Mouse (Mus musculus) intestine, embryonic 15.5 days (tissue): Measurements from ENCODE around the gene Slc9a8. TPM values are rescaled to one million over a fixed set of nuclear protein-coding genes. Genes with fewer than 3 reads are reported as not detected.
A peak's percentile ranks its signal among the peaks of the same experiment; 100 is the strongest.

Experiments
- ATAC-seq: fragments of 200-750 bp; cut with Nextera tagmentation; 2 replicates; pipeline ENCODE4 v1.8.0; 2017; ENCODE audit warnings: moderate TSS enrichment, moderate library complexity
- H3K27ac ChIP-seq: fragments of 300-500 bp; sonication (generic); 2 replicates; pipeline ENCODE4 v1.5.1; 2015; ENCODE audit warnings: mild to moderate bottlenecking, inconsistent platforms
- H3K27me3 ChIP-seq: fragments of 300-500 bp; sonication (generic); replicated peaks from 2 replicates; pipeline ENCODE4 v1.6.1; 2015; ENCODE audit warnings: inconsistent platforms
- H3K36me3 ChIP-seq: fragments of 300-500 bp; sonication (generic); 2 replicates; pipeline ENCODE4 v1.6.1; 2015; ENCODE audit warnings: inconsistent platforms
- H3K4me1 ChIP-seq: fragments of 300-500 bp; sonication (generic); replicated peaks from 2 replicates; pipeline ENCODE4 v1.6.1; 2015; ENCODE audit warnings: inconsistent platforms
- H3K4me2 ChIP-seq: fragments of 300-500 bp; sonication (generic); replicated peaks from 2 replicates; pipeline ENCODE4 v1.6.1; 2015; ENCODE audit warnings: mild to moderate bottlenecking, inconsistent platforms
- H3K4me3 ChIP-seq: fragments of 300-500 bp; sonication (generic); replicated peaks from 2 replicates; pipeline ENCODE4 v1.5.1; 2015; ENCODE audit warnings: inconsistent platforms
- H3K9ac ChIP-seq: fragments of 300-500 bp; sonication (generic); 2 replicates; pipeline ENCODE4 v1.6.1; 2015; ENCODE audit warnings: inconsistent platforms
- H3K9me3 ChIP-seq: fragments of 300-500 bp; sonication (generic); 2 replicates; pipeline ENCODE4 v1.6.1; 2016; ENCODE audit warnings: inconsistent platforms
- WGBS: fragments of 180-500 bp; shearing (Covaris S2); methylation state at CpG from one replicate; pipeline ENCODE4 v1.1.7; 2015; 5-methylcytosine and 5-hydroxymethylcytosine counted together
- polyA plus RNA-seq: library from polyadenylated mRNA; unstranded; fragments of >200 nt; fragmentation: Nextera tagmentation; extraction: Ambion mirVana; gene quantifications from 2 replicates; pipeline ENCODE4 v1.2.1, GENCODE M21; 2015

Gene Slc9a8
- polyA plus RNA-seq, 1 experiment from 2014 or later: 19.9 TPM

- peak within 1 kb of the TSS; percentile 89 for H3K4me2 ChIP-seq
- H3K4me3 ChIP-seq: peak within 1 kb of the TSS; percentile 95
- H3K36me3 ChIP-seq: no peaks in the 10 kb centered on the region
- WGBS: 3% methylated on average over 52 of the region's 52 CpGs
- H3K4me1 ChIP-seq: peaks cover 25% of the 10 kb centered on the region
- peak; percentile 66 for ATAC-seq
- H3K27ac ChIP-seq: peak within 1 kb of the TSS; percentile 97
- no peaks in the 10 kb centered on the region for H3K27me3 ChIP-seq
- H3K9ac ChIP-seq: peak within 1 kb of the TSS; percentile 92
- no peaks in the 10 kb centered on the region for H3K9me3 ChIP-seq
Observed at GRCm38 (mm10) chr2:167491757-167492708, 70.5 kb downstream of the Slc9a8 start, which contains the start of gene Rnf114. TSS of gene Rnf114 (plus strand) at chr2:167492645.

- H3K4me1 ChIP-seq: peaks cover 25% of the 10 kb centered on the region
- H3K4me3 ChIP-seq: peak within 1 kb of the TSS; percentile 95
- H3K9me3 ChIP-seq: no peaks in the 10 kb centered on the region
- peak within 1 kb of the TSS; percentile 97 for H3K27ac ChIP-seq
- peak; percentile 95 for ATAC-seq
- H3K27me3 ChIP-seq: no peaks in the 10 kb centered on the region
- no peaks in the 10 kb centered on the region for H3K36me3 ChIP-seq
- H3K9ac ChIP-seq: peak within 1 kb of the TSS; percentile 92
- peak within 1 kb of the TSS; percentile 89 for H3K4me2 ChIP-seq
- 1% methylated on average over 63 of the region's 63 CpGs for WGBS
Observed at GRCm38 (mm10) chr2:167492713-167493636, 71.5 kb downstream of the Slc9a8 start, which contains the start of gene Spata2. TSS of gene Spata2 (minus strand) at chr2:167492887.

- ATAC-seq: no peak
- no peaks in the 10 kb centered on the region for H3K36me3 ChIP-seq
- no peak overlapping the region for H3K27ac ChIP-seq
- no peaks in the 10 kb centered on the region for H3K27me3 ChIP-seq
- H3K9ac ChIP-seq: no peak overlapping the region
- H3K4me3 ChIP-seq: no peak overlapping the region
- H3K4me2 ChIP-seq: no peak overlapping the region
- peaks cover 11% of the 10 kb centered on the region for H3K4me1 ChIP-seq
- no peaks in the 10 kb centered on the region for H3K9me3 ChIP-seq
- 84% methylated on average over 7 of the region's 7 CpGs for WGBS
Observed at GRCm38 (mm10) chr2:167496437-167496836, 74.9 kb downstream of the Slc9a8 start.

- Histone ChIP-seq H3K27me3 (no peaks in the 10 kb centered on the region), H3K27ac (no peak overlapping the region), H3K9ac (no peak overlapping the region), H3K4me3 (no peak overlapping the region), H3K4me1 (peaks cover 6% of the 10 kb centered on the region; the same call in 1 of the 2 replicates), H3K9me3 (no peaks in the 10 kb centered on the region), H3K36me3 (no peaks in the 10 kb centered on the region), H3K4me2 (no peak overlapping the region)
- ATAC-seq: no peak
- 79% methylated on average over 5 of the region's 5 CpGs for WGBS
Observed at GRCm38 (mm10) chr2:167497272-167497671, 75.8 kb downstream of the Slc9a8 start.

GRCm38 (mm10) chr2:167502554-167503252, 81.2 kb downstream of the Slc9a8 start:
- Histone ChIP-seq H3K9ac (peak overlapping the region; percentile 93), H3K27me3 (no peaks in the 10 kb centered on the region), H3K4me2 (peak overlapping the region; percentile 90), H3K4me1 (peaks cover 33% of the 10 kb centered on the region), H3K36me3 (0 out of 2 replicates have a peak, but pooled peaks cover 8% of the 10 kb centered on the region), H3K9me3 (no peaks in the 10 kb centered on the region), H3K27ac (peak overlapping the region; percentile 84), H3K4me3 (peak overlapping the region; percentile 98)
- peak; percentile 70 for ATAC-seq
- 39% methylated on average over 13 of the region's 13 CpGs for WGBS

- H3K4me2 ChIP-seq: peak overlapping the region; percentile 90
- peaks cover 35% of the 10 kb centered on the region for H3K4me1 ChIP-seq
- peak overlapping the region; percentile 98 for H3K4me3 ChIP-seq
- WGBS: under 1% methylated on average over 85 of the region's 85 CpGs
- peaks cover 13% of the 10 kb centered on the region; the same call in 1 of the 2 replicates for H3K36me3 ChIP-seq
- H3K27me3 ChIP-seq: no peaks in the 10 kb centered on the region
- peak; percentile 90 for ATAC-seq
- H3K9me3 ChIP-seq: no peaks in the 10 kb centered on the region
- peak overlapping the region; percentile 93 for H3K9ac ChIP-seq
- peak overlapping the region; percentile 84 for H3K27ac ChIP-seq
Observed at GRCm38 (mm10) chr2:167503253-167503895, 81.9 kb downstream of the Slc9a8 start.

GRCm38 (mm10) chr2:167503896-167504349, 82.4 kb downstream of the Slc9a8 start:
- Histone ChIP-seq H3K9ac (peak overlapping the region; percentile 93), H3K9me3 (no peaks in the 10 kb centered on the region)
- peak; percentile 52 for ATAC-seq

GRCm38 (mm10) chr2:167505127-167505526, 83.6 kb downstream of the Slc9a8 start:
- H3K27me3 ChIP-seq: no peaks in the 10 kb centered on the region
- peaks cover 35% of the 10 kb centered on the region for H3K4me1 ChIP-seq
- H3K9ac ChIP-seq: no peak overlapping the region
- no peak for ATAC-seq
- no peak overlapping the region for H3K4me3 ChIP-seq
- H3K9me3 ChIP-seq: no peaks in the 10 kb centered on the region
- WGBS: 65% methylated on average over 3 of the region's 3 CpGs
- no peak overlapping the region for H3K27ac ChIP-seq
- peak overlapping the region; percentile 90 for H3K4me2 ChIP-seq
- peaks cover 17% of the 10 kb centered on the region; the same call in 1 of the 2 replicates for H3K36me3 ChIP-seq

More at GRCm38 (mm10) chr2:167503896-167504349, 82.4 kb downstream of the Slc9a8 start:
- H3K27me3 ChIP-seq: no peaks in the 10 kb centered on the region
- peaks cover 17% of the 10 kb centered on the region; the same call in 1 of the 2 replicates for H3K36me3 ChIP-seq
- peak overlapping the region; percentile 90 for H3K4me2 ChIP-seq
- H3K4me3 ChIP-seq: peak overlapping the region; percentile 98
- peak overlapping the region; percentile 84 for H3K27ac ChIP-seq
- WGBS: 1% methylated on average over 32 of the region's 32 CpGs
- peaks cover 35% of the 10 kb centered on the region for H3K4me1 ChIP-seq

GRCm38 (mm10) chr2:167506546-167507260, 85.2 kb downstream of the Slc9a8 start:
- H3K4me3 ChIP-seq: no peak overlapping the region
- no peak overlapping the region for H3K4me2 ChIP-seq
- no peak overlapping the region for H3K9ac ChIP-seq
- WGBS: 94% methylated on average over 10 of the region's 10 CpGs
- ATAC-seq: no peak
- H3K9me3 ChIP-seq: no peaks in the 10 kb centered on the region
- H3K27ac ChIP-seq: no peak overlapping the region
- H3K4me1 ChIP-seq: peaks cover 35% of the 10 kb centered on the region
- H3K27me3 ChIP-seq: no peaks in the 10 kb centered on the region
- peaks cover 23% of the 10 kb centered on the region for H3K36me3 ChIP-seq

GRCm38 (mm10) chr2:167507719-167508385, 86.3 kb downstream of the Slc9a8 start:
- no peak for ATAC-seq
- Histone ChIP-seq H3K36me3 (peaks cover 34% of the 10 kb centered on the region), H3K4me2 (no peak overlapping the region), H3K27ac (no peak overlapping the region), H3K4me1 (peaks cover 31% of the 10 kb centered on the region), H3K27me3 (no peaks in the 10 kb centered on the region), H3K4me3 (no peak overlapping the region), H3K9me3 (no peaks in the 10 kb centered on the region), H3K9ac (no peak overlapping the region)
- 91% methylated on average over 3 of the region's 3 CpGs for WGBS
